Mouse (Mus musculus) erythroblast, adult 5-6 weeks (primary cell): ENCODE measurements around the gene Ccdc182. TPM values are rescaled to one million over a fixed set of nuclear protein-coding genes. Genes with fewer than 3 reads are reported as not detected.

ENCODE experiments used
- ATAC-seq: replicated peaks from 2 replicates; pipeline ENCODE4 v1.8.0; 2016; ENCODE audit warnings: moderate number of reproducible peaks, mild to moderate bottlenecking, moderate TSS enrichment, inconsistent platforms; ENCODE audit not compliant: poor library complexity, low FRiP score, severe bottlenecking
- total RNA-seq, 2 experiments: library from RNA; stranded (forward) in 1 of 2; stranded (reverse) in 1 of 2; fragments of 150-400 nt in 1 of 2; fragments of 200-764, 138-1000 nt in 1 of 2; gene quantifications; 2 replicates each; pipeline versions ENCODE4 v1.2.3 to v1.2.4; 2015 to 2017; ENCODE audit warnings: low replicate concordance in 2 of 2

Gene Ccdc182
- total RNA-seq, 2 experiments from 2014 or later, result not detected

DNA sequence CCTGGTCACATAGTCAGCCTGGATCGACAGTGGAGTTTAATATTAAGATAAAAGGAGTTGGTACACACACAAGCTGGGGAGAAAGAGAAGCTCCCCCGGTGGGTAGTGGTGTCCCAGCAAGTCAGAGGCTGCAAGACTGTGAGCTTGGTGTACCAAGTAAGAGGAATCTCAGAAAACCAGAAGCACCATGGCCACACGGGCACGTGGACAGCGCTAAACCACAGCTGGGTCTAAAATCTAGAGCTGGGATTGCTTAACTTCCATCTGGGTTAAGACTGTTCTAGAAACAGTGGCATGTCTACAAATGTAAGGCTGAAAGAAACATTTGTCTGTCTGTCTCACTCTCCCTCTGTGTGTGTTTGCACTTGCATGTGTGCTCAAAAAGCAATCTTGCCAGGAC, 21.5 kb downstream of the Ccdc182 start:
- no peak for ATAC-seq

DNA sequence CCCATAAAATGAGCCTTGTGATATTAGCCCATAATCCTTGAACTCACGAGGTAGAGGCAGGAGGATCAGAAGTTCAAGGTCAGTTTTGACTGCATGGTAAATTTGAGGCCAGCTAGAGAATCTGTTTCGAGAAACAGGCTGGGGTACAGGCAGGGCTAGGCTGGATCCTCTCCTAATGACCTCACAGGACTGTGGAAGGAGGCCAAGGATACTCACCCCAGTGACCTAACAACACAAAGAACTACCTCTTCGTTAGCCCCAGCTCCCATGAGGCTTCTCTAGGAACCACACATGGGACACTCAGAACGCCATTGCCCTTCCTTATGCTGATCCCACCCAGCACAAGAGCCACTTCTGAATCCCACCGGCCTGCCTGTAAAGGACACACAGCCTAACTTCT, 25.0 kb downstream of the Ccdc182 start:
- no peak for ATAC-seq

DNA sequence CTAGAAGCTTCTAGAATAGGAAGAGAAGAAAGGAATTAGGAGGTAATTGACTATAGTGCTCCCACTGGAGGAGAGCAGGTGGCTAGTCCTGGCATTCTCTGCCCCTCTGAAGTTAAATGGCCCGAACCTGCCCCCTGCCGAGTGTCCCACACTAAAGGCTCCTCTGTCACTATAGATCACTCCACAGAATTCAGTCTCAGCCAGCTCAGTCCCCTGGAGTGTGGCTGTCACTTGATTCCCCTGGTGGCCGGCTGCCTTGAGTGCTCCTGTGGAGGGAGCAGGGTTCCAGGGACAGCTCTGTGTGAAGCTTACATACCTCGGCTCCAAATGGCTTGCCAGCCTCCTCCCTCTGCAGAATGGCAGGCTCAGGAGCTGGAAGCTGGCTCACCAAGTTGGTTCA, 33.2 kb downstream of the Ccdc182 start:
- no peak for ATAC-seq

DNA sequence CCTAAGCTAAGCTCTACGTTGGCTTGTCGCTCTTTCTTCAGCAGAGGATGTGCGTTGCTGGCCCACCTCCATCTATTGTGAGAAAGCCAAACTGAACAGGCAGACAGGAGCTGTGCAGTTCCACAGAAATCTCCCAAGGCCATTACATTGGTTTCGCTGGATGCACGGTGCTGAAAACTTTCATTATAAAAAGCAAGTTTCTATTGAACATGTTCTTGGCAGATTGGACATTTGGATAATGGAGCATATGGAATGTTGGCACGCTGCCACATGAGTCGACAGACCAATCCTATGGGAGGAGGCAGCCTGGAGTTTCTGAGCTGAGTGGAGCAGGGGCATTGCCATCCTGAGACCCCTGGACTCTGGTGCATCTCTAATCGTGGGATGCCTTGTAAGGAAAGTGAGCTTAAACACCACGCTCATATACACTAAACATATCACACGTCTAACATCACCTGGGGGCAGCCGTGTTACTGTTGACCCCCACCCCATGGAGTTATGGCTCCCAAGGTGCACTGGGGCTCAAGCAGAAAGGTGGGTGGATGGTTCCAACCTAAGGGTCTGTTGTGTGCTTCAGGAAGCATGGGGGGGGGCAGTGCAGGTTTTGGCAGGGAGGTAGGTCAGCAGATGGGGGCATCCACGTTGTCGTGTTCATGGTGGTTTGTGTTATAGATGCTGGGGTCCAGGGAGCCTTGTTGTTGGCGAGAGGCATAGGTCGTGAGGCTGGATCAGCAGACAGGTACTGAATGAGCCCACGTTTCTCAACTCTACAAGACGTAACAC, 35.1 kb downstream of the Ccdc182 start:
- ATAC-seq, result no peak

DNA sequence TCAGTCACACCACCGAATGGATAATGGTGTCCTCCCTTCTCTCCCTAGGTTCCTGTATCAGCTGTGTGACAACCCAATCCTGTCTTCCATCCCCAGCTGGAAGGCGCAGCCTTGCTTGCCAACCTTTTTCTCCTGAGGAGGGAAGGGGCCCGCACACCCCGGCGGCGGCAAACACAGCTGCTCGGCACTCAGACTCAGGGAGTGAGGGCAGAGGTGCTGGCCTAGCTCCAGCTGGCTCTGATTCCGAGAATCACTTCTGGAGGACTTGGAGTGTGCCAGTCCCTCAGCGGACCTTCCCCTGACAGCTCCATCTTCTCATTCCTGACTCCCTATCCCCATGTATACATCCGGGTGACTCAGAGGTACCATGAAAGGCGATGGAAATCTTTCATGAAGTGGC, 36.9 kb downstream of the Ccdc182 start:
- ATAC-seq, result no peak

DNA sequence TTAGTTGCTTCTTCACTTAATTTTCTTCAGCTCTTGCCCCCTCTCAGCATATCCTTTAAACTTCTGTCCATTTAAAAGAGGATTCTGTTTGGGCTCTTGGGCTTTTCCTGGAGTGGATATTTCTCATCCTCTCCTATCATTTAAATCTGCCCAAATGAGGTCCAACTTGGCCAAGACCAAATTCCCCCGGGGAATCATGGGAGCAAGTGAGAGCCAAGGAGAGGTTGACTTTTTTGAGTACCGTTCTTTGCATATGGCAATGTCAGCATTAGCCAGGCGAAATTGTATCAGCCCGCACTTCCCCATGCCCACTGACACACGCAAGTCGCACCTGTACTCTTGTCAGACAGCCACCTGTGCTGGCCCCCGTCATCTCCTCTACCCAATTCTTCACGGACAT, 37.9 kb downstream of the Ccdc182 start:
- no peak for ATAC-seq

DNA sequence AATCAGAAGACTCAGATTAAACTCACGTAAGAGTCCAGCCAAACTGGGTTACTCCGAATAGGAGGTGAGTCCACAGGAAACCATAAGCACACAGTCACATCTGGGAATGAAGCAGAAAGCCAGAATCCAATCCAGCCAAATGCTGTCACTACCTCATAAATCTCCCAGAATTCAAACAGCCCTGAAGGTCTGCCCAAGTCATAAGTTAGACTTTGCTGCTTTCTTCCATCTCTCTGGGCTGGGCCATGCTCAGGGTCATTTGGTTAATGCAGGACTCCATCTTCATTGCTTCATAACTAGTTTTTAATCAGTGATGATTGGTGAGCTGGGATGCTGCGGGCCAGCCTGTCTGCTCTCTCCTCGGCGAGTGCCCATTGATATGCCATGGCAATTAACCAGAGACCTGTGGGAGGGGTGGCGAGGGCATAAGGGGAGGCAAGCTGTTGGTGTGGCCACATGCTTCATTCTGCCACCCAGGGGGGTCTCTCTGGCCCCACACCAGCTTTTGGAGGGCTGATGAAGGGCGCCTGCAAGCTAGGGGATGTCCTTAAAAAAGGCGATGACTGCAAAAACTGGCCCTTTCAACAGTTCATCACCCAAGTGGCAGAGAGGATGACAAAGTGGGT, 38.6 kb downstream of the Ccdc182 start:
- ATAC-seq, result no peak

DNA sequence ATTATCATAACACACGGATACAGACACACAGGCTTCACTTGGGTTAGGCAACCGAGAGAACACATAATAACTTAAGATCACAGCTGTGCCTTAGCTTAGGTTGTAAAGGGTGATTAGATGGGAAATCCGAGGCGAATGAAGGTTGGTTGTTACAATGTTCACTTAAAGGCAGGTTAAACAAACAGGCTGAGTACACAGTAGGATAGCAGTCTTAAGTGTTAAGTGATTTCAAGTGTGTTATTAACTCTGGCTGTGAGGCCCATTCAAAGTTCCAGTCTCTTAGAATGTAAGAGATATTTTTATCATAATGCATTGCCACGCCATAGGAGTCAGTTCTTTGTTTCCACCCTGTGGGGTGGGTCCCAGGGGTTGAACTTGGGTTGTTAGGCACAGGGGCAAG, 41.0 kb downstream of the Ccdc182 start:
- no peak for ATAC-seq

DNA sequence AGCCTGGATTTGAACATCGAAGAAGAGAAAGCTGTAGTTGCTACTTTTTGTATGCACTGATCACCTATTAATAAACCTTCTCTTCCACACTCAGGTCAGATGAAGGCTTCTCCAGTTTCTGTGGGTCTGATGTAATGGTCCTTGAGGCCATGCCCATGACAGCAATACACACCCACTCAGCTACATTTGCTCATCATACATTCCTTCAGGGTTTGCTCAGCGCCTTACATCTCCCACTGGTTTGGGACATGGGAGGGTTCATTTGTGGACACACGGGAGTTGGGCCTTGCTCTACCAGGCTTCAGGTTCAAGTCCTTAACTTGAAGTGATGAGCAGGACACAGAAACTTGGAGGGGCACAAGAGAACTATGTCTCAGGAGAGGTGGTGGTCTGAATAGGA, 44.1 kb downstream of the Ccdc182 start:
- no peak for ATAC-seq

Other genes with a start within 250 kb of the Ccdc182 start
- gene Srsf1, start 246.7 kb upstream of the Ccdc182 start, total RNA-seq (2015; ENCODE audit: low replicate concordance), result 216 and 317 TPM in 2 replicates
- gene Srsf1, start 246.7 kb upstream of the Ccdc182 start, total RNA-seq (2017; ENCODE audit: low replicate concordance), result 505 and 650 TPM in 2 replicates
- 15.8 and 23.4 TPM in 2 replicates for gene Vezf1, start 225.8 kb upstream of the Ccdc182 start, total RNA-seq (2015; ENCODE audit: low replicate concordance)
- gene Vezf1, start 225.8 kb upstream of the Ccdc182 start, total RNA-seq (2017; ENCODE audit: low replicate concordance), result 7.9 and 11.7 TPM in 2 replicates
- 2.7 TPM in 1 of 2 replicates, not detected in the other for gene Cuedc1, start 196.0 kb upstream of the Ccdc182 start, total RNA-seq (2015; ENCODE audit: low replicate concordance)
- gene Cuedc1, start 196.0 kb upstream of the Ccdc182 start, total RNA-seq (2017; ENCODE audit: low replicate concordance), result 0.98 TPM in 1 of 2 replicates, not detected in the other
- gene Mrps23, start 89.7 kb upstream of the Ccdc182 start, total RNA-seq (2015; ENCODE audit: low replicate concordance), result 16.9 and 19.2 TPM in 2 replicates
- gene Mrps23, start 89.7 kb upstream of the Ccdc182 start, total RNA-seq (2017; ENCODE audit: low replicate concordance), result 10.1 and 51.3 TPM in 2 replicates